ENCODE assay signal across 24 mouse cellular contexts in genomic region chr12:56876549-56876948, GRCm38 (mm10).
A peak's percentile ranks its signal among the peaks of the same experiment; 100 is the strongest.
DNase-seq lines count a peak whose midpoint lies in the region; ATAC-seq lines count a peak whose summit lies in the region.
"Had no signal": no experiment of that assay in that cellular context is flagged by ENCODE, and none has a peak within 500 bp of the region (broad histone marks: within the 10 kb centered on the region; RNA-seq: fewer than 3 reads in every experiment).

No protein-coding gene starts in this region.

- H3K36me3 ChIP-seq in embryonic facial prominence, embryonic 11.5 days (replicated peaks; ENCODE audit: control insufficient read depth, insufficient read depth, low read depth, low read length), result no peaks in the 10 kb centered on the region
- no peaks in the 10 kb centered on the region for H3K36me3 ChIP-seq in embryonic facial prominence, embryonic 10.5 days (replicated peaks)
- no peaks in the 10 kb centered on the region for H3K36me3 ChIP-seq in limb, embryonic 12.5 days
- H3K36me3 ChIP-seq in limb, embryonic 10.5 days, result no peaks in the 10 kb centered on the region
- no peaks in the 10 kb centered on the region for H3K36me3 ChIP-seq in embryonic facial prominence, embryonic 14.5 days (ENCODE audit: control insufficient read depth, insufficient read depth, low read length)
- no peaks in the 10 kb centered on the region for H3K36me3 ChIP-seq in midbrain, embryonic 16.5 days (ENCODE audit: control insufficient read depth, insufficient read depth, low read length)
- no peaks in the 10 kb centered on the region for H3K36me3 ChIP-seq in kidney, embryonic 16.5 days (ENCODE audit: insufficient read depth, low read length)
- H3K36me3 ChIP-seq: embryonic facial prominence, embryonic 15.5 days; heart, embryonic 15.5 days; kidney, embryonic 15.5 days; liver, embryonic 13.5 days; neural tube, embryonic 12.5 days; stomach, embryonic 15.5 days had no signal

- no peak for ATAC-seq in embryonic facial prominence, embryonic 11.5 days (replicated peaks; ENCODE audit: insufficient number of reproducible peaks, low FRiP score, low TSS enrichment, low read depth)
- ATAC-seq in limb, embryonic 12.5 days (ENCODE audit: insufficient number of reproducible peaks, insufficient read depth, low FRiP score, low TSS enrichment, low read depth), result peak; percentile 26; the same call in 1 of the 2 replicates
- ATAC-seq in embryonic facial prominence, embryonic 14.5 days (ENCODE audit: low read depth), result no peak
- ATAC-seq in midbrain, embryonic 16.5 days, result peak; percentile 62; the same call in 1 of the 2 replicates
- no peak for ATAC-seq in kidney, embryonic 16.5 days (ENCODE audit: low FRiP score, low TSS enrichment)
- ATAC-seq: forebrain, embryonic 14.5 days; intestine, postnatal 0 days had no signal

- 34% methylated on average over 7 of the region's 7 CpGs for WGBS in embryonic facial prominence, embryonic 11.5 days
- WGBS in embryonic facial prominence, embryonic 10.5 days, result 38% methylated on average over 7 of the region's 7 CpGs
- WGBS in limb, embryonic 12.5 days, result 34% methylated on average over 7 of the region's 7 CpGs
- WGBS in limb, embryonic 10.5 days, result 75% methylated on average over 7 of the region's 7 CpGs
- WGBS in embryonic facial prominence, embryonic 14.5 days, result 25% methylated on average over 7 of the region's 7 CpGs
- WGBS in midbrain, embryonic 16.5 days, result 26% methylated on average over 7 of the region's 7 CpGs
- 49% methylated on average over 7 of the region's 7 CpGs for WGBS in kidney, embryonic 16.5 days

- no peak overlapping the region for H3K27ac ChIP-seq in embryonic facial prominence, embryonic 11.5 days (replicated peaks; ENCODE audit: low read depth, low read length)
- no peak overlapping the region for H3K27ac ChIP-seq in embryonic facial prominence, embryonic 10.5 days (replicated peaks)
- H3K27ac ChIP-seq in limb, embryonic 12.5 days, result no peak overlapping the region
- no peak overlapping the region for H3K27ac ChIP-seq in limb, embryonic 10.5 days
- H3K27ac ChIP-seq in embryonic facial prominence, embryonic 14.5 days (replicated peaks; ENCODE audit: low read depth, low read length), result no peak overlapping the region
- no peak overlapping the region for H3K27ac ChIP-seq in midbrain, embryonic 16.5 days (ENCODE audit: low read length)
- H3K27ac ChIP-seq in kidney, embryonic 16.5 days (ENCODE audit: low read length), result no peak overlapping the region
- H3K27ac ChIP-seq: embryonic facial prominence, embryonic 15.5 days; gastrocnemius, adult 2 months; heart, embryonic 15.5 days; kidney, embryonic 15.5 days; liver, embryonic 13.5 days; neural tube, embryonic 12.5 days; stomach, embryonic 15.5 days had no signal

- H3K4me1 ChIP-seq in embryonic facial prominence, embryonic 11.5 days (ENCODE audit: control insufficient read depth, insufficient read depth, low read length), result no peaks in the 10 kb centered on the region
- peaks cover 17% of the 10 kb centered on the region for H3K4me1 ChIP-seq in embryonic facial prominence, embryonic 10.5 days
- peaks cover 12% of the 10 kb centered on the region; the same call in 1 of the 2 replicates for H3K4me1 ChIP-seq in limb, embryonic 12.5 days (replicated peaks)
- peaks cover 3% of the 10 kb centered on the region; the same call in 1 of the 2 replicates for H3K4me1 ChIP-seq in limb, embryonic 10.5 days
- H3K4me1 ChIP-seq in embryonic facial prominence, embryonic 14.5 days (ENCODE audit: control insufficient read depth, insufficient read depth, low read length), result no peaks in the 10 kb centered on the region
- H3K4me1 ChIP-seq in midbrain, embryonic 16.5 days (ENCODE audit: control insufficient read depth, insufficient read depth, low read length), result 0 out of 2 replicates have a peak, but pooled peaks cover 6% of the 10 kb centered on the region
- no peaks in the 10 kb centered on the region for H3K4me1 ChIP-seq in kidney, embryonic 16.5 days (ENCODE audit: insufficient read depth, low read length)
- H3K4me1 ChIP-seq: embryonic facial prominence, embryonic 15.5 days; heart, embryonic 15.5 days; kidney, embryonic 15.5 days; liver, embryonic 13.5 days; neural tube, embryonic 12.5 days; stomach, embryonic 15.5 days had no signal

- no peaks in the 10 kb centered on the region for H3K27me3 ChIP-seq in embryonic facial prominence, embryonic 11.5 days (ENCODE audit: control insufficient read depth, insufficient read depth, low read length)
- H3K27me3 ChIP-seq in embryonic facial prominence, embryonic 10.5 days (replicated peaks; ENCODE audit: low read depth, poor library complexity, severe bottlenecking), result no peaks in the 10 kb centered on the region
- no peaks in the 10 kb centered on the region for H3K27me3 ChIP-seq in limb, embryonic 12.5 days
- H3K27me3 ChIP-seq in limb, embryonic 10.5 days (ENCODE audit: low read depth, poor library complexity, severe bottlenecking), result no peaks in the 10 kb centered on the region; the same call in 1 of the 2 replicates
- no peaks in the 10 kb centered on the region for H3K27me3 ChIP-seq in embryonic facial prominence, embryonic 14.5 days (replicated peaks; ENCODE audit: control insufficient read depth, insufficient read depth, low read length)
- no peaks in the 10 kb centered on the region for H3K27me3 ChIP-seq in midbrain, embryonic 16.5 days (ENCODE audit: control insufficient read depth, insufficient read depth, low read depth, low read length)
- no peaks in the 10 kb centered on the region for H3K27me3 ChIP-seq in kidney, embryonic 16.5 days (ENCODE audit: insufficient read depth, low read length)
- H3K27me3 ChIP-seq: embryonic facial prominence, embryonic 15.5 days; heart, embryonic 15.5 days; kidney, embryonic 15.5 days; liver, embryonic 13.5 days; neural tube, embryonic 12.5 days; stomach, embryonic 15.5 days had no signal

- no peaks in the 10 kb centered on the region for H3K9me3 ChIP-seq in embryonic facial prominence, embryonic 11.5 days (replicated peaks; ENCODE audit: control insufficient read depth, low read length)
- H3K9me3 ChIP-seq in embryonic facial prominence, embryonic 10.5 days, result no peaks in the 10 kb centered on the region
- no peaks in the 10 kb centered on the region for H3K9me3 ChIP-seq in limb, embryonic 12.5 days
- no peaks in the 10 kb centered on the region for H3K9me3 ChIP-seq in limb, embryonic 10.5 days (replicated peaks)
- no peaks in the 10 kb centered on the region for H3K9me3 ChIP-seq in embryonic facial prominence, embryonic 14.5 days (ENCODE audit: control insufficient read depth, low read length)
- no peaks in the 10 kb centered on the region for H3K9me3 ChIP-seq in midbrain, embryonic 16.5 days (replicated peaks; ENCODE audit: control insufficient read depth, low read length, poor library complexity, severe bottlenecking)
- no peaks in the 10 kb centered on the region for H3K9me3 ChIP-seq in kidney, embryonic 16.5 days (ENCODE audit: low read length)
- H3K9me3 ChIP-seq: embryonic facial prominence, embryonic 15.5 days; heart, embryonic 15.5 days; kidney, embryonic 15.5 days; liver, embryonic 13.5 days; neural tube, embryonic 12.5 days; stomach, embryonic 15.5 days had no signal

- H3K4me3 ChIP-seq in embryonic facial prominence, embryonic 11.5 days (ENCODE audit: low read depth, low read length), result no peak overlapping the region
- no peak overlapping the region for H3K4me3 ChIP-seq in embryonic facial prominence, embryonic 10.5 days
- H3K4me3 ChIP-seq in limb, embryonic 12.5 days (replicated peaks), result no peak overlapping the region
- no peak overlapping the region for H3K4me3 ChIP-seq in limb, embryonic 10.5 days
- H3K4me3 ChIP-seq in embryonic facial prominence, embryonic 14.5 days (ENCODE audit: low read depth, low read length), result no peak overlapping the region
- 0 out of 2 replicates have a peak overlapping the region, but pooled peaks have one; percentile 8 for H3K4me3 ChIP-seq in midbrain, embryonic 16.5 days (ENCODE audit: low read depth, low read length)
- H3K4me3 ChIP-seq in kidney, embryonic 16.5 days (ENCODE audit: low read length), result no peak overlapping the region
- H3K4me3 ChIP-seq: embryonic facial prominence, embryonic 15.5 days; gastrocnemius, adult 2 months; heart, embryonic 15.5 days; kidney, embryonic 15.5 days; liver, embryonic 13.5 days; neural tube, embryonic 12.5 days; stomach, embryonic 15.5 days had no signal

- DNase-seq in embryonic facial prominence, embryonic 11.5 days (ENCODE audit: low spot score), result peak; percentile 42
- DNase-seq in embryonic facial prominence, embryonic 10.5 days (ENCODE audit: low spot score), result no peak
- DNase-seq in limb, embryonic 10.5 days (ENCODE audit: low spot score), result no peak
- no peak for DNase-seq in embryonic facial prominence, embryonic 14.5 days (ENCODE audit: low spot score)
- DNase-seq in layer of hippocampus, adult 9-10 months (ENCODE audit: low spot score), result no peak
- DNase-seq: adrenal gland, postnatal 14 days; cerebellum, adult 8-10 months; gastrocnemius, adult 2 months; heart, postnatal 4 days; left cerebral cortex, postnatal 4 days; liver, embryonic 13.5 days; lung, embryonic 14.5 days; right cerebral cortex, adult 18-20 months; thymus, postnatal 25 days had no signal

- no peak overlapping the region for H3K9ac ChIP-seq in embryonic facial prominence, embryonic 11.5 days (replicated peaks; ENCODE audit: low read length)
- H3K9ac ChIP-seq in limb, embryonic 12.5 days (replicated peaks), result no peak overlapping the region
- no peak overlapping the region for H3K9ac ChIP-seq in embryonic facial prominence, embryonic 14.5 days (ENCODE audit: low read depth, low read length)
- no peak overlapping the region for H3K9ac ChIP-seq in midbrain, embryonic 16.5 days (ENCODE audit: low read depth, low read length)
- no peak overlapping the region for H3K9ac ChIP-seq in kidney, embryonic 16.5 days (replicated peaks; ENCODE audit: low read length)
- H3K9ac ChIP-seq: embryonic facial prominence, embryonic 15.5 days; heart, embryonic 15.5 days; kidney, embryonic 15.5 days; liver, embryonic 13.5 days; lung, embryonic 14.5 days; neural tube, embryonic 12.5 days; stomach, embryonic 15.5 days had no signal

- no peak overlapping the region for H3K4me2 ChIP-seq in embryonic facial prominence, embryonic 11.5 days (ENCODE audit: low read depth, low read length)
- H3K4me2 ChIP-seq in limb, embryonic 12.5 days, result peak overlapping the region; percentile 26
- peak overlapping the region; percentile 24; the same call in 1 of the 2 replicates for H3K4me2 ChIP-seq in embryonic facial prominence, embryonic 14.5 days (ENCODE audit: low read depth, low read length)
- H3K4me2 ChIP-seq in midbrain, embryonic 16.5 days (ENCODE audit: low read length), result peak overlapping the region; percentile 34
- H3K4me2 ChIP-seq in kidney, embryonic 16.5 days (replicated peaks; ENCODE audit: low read depth, low read length), result no peak overlapping the region
- H3K4me2 ChIP-seq: embryonic facial prominence, embryonic 15.5 days; heart, embryonic 15.5 days; kidney, embryonic 15.5 days; liver, embryonic 13.5 days; lung, embryonic 14.5 days; neural tube, embryonic 12.5 days; stomach, embryonic 15.5 days had no signal

Comparison
In these comparisons a context has a peak if more than half of its experiments do, and no peak if none do; other contexts are left out.
1. H3K4me2 ChIP-seq: peak in limb, embryonic 12.5 days (single experiment), embryonic facial prominence, embryonic 14.5 days (single experiment) and midbrain, embryonic 16.5 days (single experiment); none in embryonic facial prominence, embryonic 11.5 days (single experiment) and kidney, embryonic 16.5 days (single experiment).
2. ATAC-seq: peak in limb, embryonic 12.5 days (single experiment) and midbrain, embryonic 16.5 days (single experiment); none in embryonic facial prominence, embryonic 11.5 days (single experiment), embryonic facial prominence, embryonic 14.5 days (single experiment) and kidney, embryonic 16.5 days (single experiment).